Mouse (Mus musculus): ENCODE measurements around the gene Cdca5.

Gene Cdca5

DNA sequence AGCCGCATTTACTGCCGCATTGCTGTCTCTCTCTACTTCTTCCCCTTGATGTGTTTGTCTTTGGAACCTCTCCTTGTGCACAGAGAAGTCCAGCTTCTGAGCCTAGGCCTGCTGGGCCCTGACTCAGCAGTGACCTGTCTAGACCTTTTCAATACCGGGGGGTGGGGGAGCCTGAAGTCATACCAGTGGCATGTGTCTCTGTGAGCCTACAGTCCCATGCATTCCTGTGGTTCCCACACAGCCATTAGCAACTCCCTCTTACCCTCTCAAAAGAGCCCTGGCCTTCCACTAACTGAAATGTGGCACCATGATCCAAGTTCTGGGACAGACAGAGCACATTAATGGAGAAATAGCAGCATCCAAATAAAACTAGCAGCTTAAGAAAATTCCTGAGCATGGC, 51.6 kb downstream of the Cdca5 start:
- no peak for ATAC-seq (ENCODE audit: insufficient number of reproducible peaks, low FRiP score, low TSS enrichment)

DNA sequence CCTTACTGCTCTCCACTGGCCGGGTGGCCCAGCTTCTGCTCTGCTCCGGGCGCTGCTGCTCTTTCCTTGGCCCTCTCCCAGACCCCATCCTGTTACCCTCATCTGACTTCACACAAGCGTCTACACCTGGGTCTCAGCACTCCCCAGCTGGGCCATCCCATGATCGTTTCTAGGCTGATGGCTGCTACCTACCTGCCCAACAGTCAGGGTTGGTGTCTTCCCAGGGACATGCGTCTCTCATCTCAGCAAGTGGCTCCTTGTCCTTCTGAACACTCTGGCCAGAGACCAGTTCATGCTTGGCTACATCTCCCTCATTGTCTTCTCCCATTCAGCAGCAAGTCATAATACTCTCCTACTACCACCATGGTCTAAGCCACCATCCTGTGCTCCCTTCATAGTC, 54.9 kb downstream of the Cdca5 start:
- ATAC-seq (ENCODE audit: insufficient number of reproducible peaks, low FRiP score, low TSS enrichment): no peak

DNA sequence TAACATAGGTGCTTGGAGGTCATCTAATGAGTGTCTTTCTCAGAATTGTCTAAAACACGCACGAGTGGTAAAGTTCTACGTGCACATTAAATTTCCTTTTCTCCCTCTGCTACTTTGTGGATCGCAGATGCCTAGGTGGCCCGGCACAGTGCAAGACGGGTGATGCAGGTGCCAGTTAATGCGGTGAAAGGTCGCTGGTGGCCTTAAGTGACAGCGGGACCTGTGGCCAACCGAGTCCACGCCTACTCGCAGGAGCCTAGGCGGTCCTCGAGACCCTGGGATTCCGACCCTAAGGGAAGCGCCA, 55.5 kb downstream of the Cdca5 start:
- ATAC-seq (ENCODE audit: insufficient number of reproducible peaks, low FRiP score, low TSS enrichment): no peak

DNA sequence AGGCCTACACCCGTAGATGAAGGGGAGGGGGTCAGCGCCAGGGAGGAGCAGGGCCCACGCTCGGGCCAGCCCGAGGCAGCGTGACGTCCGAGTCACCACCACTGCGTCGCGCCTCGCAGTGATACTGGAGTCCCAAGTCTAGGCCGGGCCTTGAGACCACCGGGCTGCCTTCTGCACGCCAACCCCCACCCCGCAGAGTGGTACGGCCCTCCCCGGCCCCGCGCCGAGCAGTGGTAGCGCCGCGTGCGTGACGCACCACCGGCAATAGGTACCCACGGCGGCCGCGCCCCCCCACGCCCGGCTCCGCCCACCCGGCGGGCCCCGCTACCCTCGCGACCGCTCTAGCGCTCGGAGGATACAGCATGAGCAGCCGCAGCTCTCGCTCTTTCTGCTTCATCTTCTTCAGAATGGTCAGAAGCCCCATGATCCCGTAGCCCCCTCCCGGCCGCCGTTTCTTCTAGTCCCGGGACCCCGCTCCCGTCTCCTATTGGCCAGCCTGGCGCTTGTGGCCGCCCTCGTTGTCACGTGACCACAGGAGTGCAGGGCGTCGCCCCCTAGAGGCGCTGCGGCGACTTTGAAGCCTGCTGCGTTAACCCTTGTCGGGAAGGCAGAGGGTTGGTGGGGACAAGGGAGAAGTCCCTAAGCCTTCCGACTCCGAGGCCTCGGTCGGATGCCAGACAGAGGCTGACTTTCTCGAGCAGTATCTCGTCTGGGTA, 56.1 kb downstream of the Cdca5 start, which contains the start of gene Batf2:
TSS of gene Batf2 (plus strand) at position 306 of the 716 bp plus-strand sequence.
- peak; percentile 82 for ATAC-seq (ENCODE audit: insufficient number of reproducible peaks, low FRiP score, low TSS enrichment)

DNA sequence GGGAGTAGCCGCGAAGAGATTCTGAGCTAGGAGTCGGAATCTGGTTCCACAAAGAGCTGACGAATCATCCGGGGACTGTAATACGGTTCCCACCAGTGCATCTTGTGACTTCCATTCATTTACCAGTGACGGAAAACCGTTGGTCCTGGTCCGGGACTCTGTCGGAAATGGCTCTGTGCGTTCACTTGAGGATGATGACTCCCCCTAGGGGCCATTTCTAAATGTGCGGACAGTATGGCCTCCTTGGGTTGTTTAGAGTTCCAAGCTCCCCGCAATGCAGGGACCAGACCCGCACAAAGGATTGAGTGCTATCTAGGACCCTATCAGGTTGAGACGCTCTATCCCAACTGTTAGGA, 56.6 kb downstream of the Cdca5 start, which contains the start of gene Arl2:
TSS of gene Arl2 (minus strand) at position 155 of the 356 bp plus-strand sequence.
- ATAC-seq (ENCODE audit: insufficient number of reproducible peaks, low FRiP score, low TSS enrichment): peak; percentile 69; the same call in 1 of the 2 replicates

Data from cerebellum, adult (tissue).